Mouse (Mus musculus) ES-E14 (cell line): ENCODE measurements at regions not wholly inside any gene's neighbourhood (a gene's known extent, or its start where the extent isn't known, plus 50 kb on each side); places are given as distances from the start of the nearest gene placed in this dataset.

Source experiments
- HCFC1 ChIP-seq: IDR thresholded peaks from 2 replicates; pipeline ENCODE4 v1.6.1; 2012; ENCODE audit warnings: low read length, inconsistent platforms, borderline replicate concordance; ENCODE audit not compliant: insufficient read depth
- MAFK ChIP-seq: IDR thresholded peaks from 2 replicates; pipeline ENCODE4 v1.6.1; 2014; ENCODE audit warnings: mild to moderate bottlenecking, low read depth, low read length, inconsistent platforms; ENCODE audit not compliant: insufficient read depth
- ZC3H11A ChIP-seq: IDR thresholded peaks from 2 replicates; pipeline ENCODE4 v1.6.1; 2012; ENCODE audit warnings: low read depth, mild to moderate bottlenecking, inconsistent platforms, low read length, borderline replicate concordance
- ZNF384 ChIP-seq: IDR thresholded peaks from 2 replicates; pipeline ENCODE4 v1.6.1; 2012; ENCODE audit warnings: low read depth, low read length, inconsistent platforms

GRCm38 (mm10) chr2:8344748-8345147 lies 835.4 kb upstream of the Celf2 start:
- TF ChIP-seq ZNF384, result no peak
- no peak for TF ChIP-seq MAFK
- no peak for TF ChIP-seq ZC3H11A
- TF ChIP-seq HCFC1, result no peak
